Mouse (Mus musculus) MEL (cell line): ENCODE data around the gene Leng1. TPM values are rescaled to one million over a fixed set of nuclear protein-coding genes. Genes with fewer than 3 reads are reported as not detected.

ENCODE experiments used
- DNase-seq: peaks from one replicate; pipeline ENCODE4 v3.0.0; 2011; ENCODE audit warnings: low read depth, low spot score
- H3K27ac ChIP-seq: 2 replicates; pipeline ENCODE4 v1.5.1; 2012; ENCODE audit warnings: low read depth, mild to moderate bottlenecking, control low read depth, low read length, moderate library complexity; ENCODE audit not compliant: control insufficient read depth
- H3K27me3 ChIP-seq, 2 experiments: fragments of 150-350 bp in 1 of 2; sonication (generic) in 1 of 2; 2 replicates each; pipeline ENCODE4 v1.6.1; 2012; ENCODE audit warnings: low read length in 2 of 2, mild to moderate bottlenecking in 2 of 2, improper control_type of control experiment in 1 of 2, moderate library complexity in 1 of 2; ENCODE audit not compliant: insufficient read depth in 2 of 2, control insufficient read depth in 1 of 2
- H3K36me3 ChIP-seq, 2 experiments: 2 replicates each; pipeline ENCODE4 v1.6.1; 2012 to 2014; ENCODE audit warnings: low read length in 2 of 2, improper control_type of control experiment in 1 of 2, inconsistent platforms in 1 of 2, mild to moderate bottlenecking in 1 of 2; ENCODE audit not compliant: insufficient read depth in 2 of 2, control insufficient read depth in 1 of 2
- H3K4me1 ChIP-seq, 2 experiments: fragments of 150-350 bp in 1 of 2; sonication (generic) in 1 of 2; 2 replicates each; pipeline ENCODE4 v1.6.1; 2012; ENCODE audit warnings: low read length in 2 of 2, improper control_type of control experiment in 1 of 2, mild to moderate bottlenecking in 1 of 2; ENCODE audit not compliant: insufficient read depth in 2 of 2, control insufficient read depth in 1 of 2
- H3K4me3 ChIP-seq, 2 experiments: fragments of 150-350 bp in 1 of 2; sonication (generic) in 1 of 2; 2 replicates each; pipeline ENCODE4 v1.5.1; 2012; ENCODE audit warnings: low read depth in 2 of 2, low read length in 2 of 2, mild to moderate bottlenecking in 2 of 2, moderate library complexity in 2 of 2, control low read depth in 1 of 2, improper control_type of control experiment in 1 of 2; ENCODE audit not compliant: control insufficient read depth in 1 of 2, insufficient read depth in 1 of 2
- H3K79me2 ChIP-seq: 2 replicates; pipeline ENCODE4 v1.6.1; 2012; ENCODE audit warnings: mild to moderate bottlenecking, low read length, moderate library complexity; ENCODE audit not compliant: control insufficient read depth, poor library complexity, insufficient read depth
- H3K9ac ChIP-seq: 2 replicates; pipeline ENCODE4 v1.6.1; 2012; ENCODE audit warnings: low read depth, mild to moderate bottlenecking, control low read depth, low read length, moderate library complexity; ENCODE audit not compliant: control insufficient read depth, poor library complexity, severe bottlenecking
- H3K9me3 ChIP-seq: fragments of 150-350 bp; sonication (generic); replicated peaks from 2 replicates; pipeline ENCODE4 v1.6.1; 2012; ENCODE audit warnings: mild to moderate bottlenecking, low read length, improper control_type of control experiment, moderate library complexity; ENCODE audit not compliant: insufficient read depth
- BHLHE40 ChIP-seq: IDR thresholded peaks from 2 replicates; pipeline ENCODE4 v1.6.1; 2012; ENCODE audit warnings: low read depth, mild to moderate bottlenecking, inconsistent platforms, low read length, improper control_type of control experiment, borderline replicate concordance
- CHD1 ChIP-seq: IDR thresholded peaks from 2 replicates; pipeline ENCODE4 v1.6.1; 2012; ENCODE audit warnings: low read depth, mild to moderate bottlenecking, inconsistent platforms, low read length, improper control_type of control experiment
- CTCF ChIP-seq, 3 experiments: IDR thresholded peaks in 2 of 3; conservative IDR thresholded peaks in 1 of 3; 2 replicates each; pipeline ENCODE4 v1.5.1; 2011 to 2012; ENCODE audit warnings: low read length in 3 of 3, low read depth in 2 of 3, mild to moderate bottlenecking in 2 of 3, improper control_type of control experiment in 1 of 3, inconsistent platforms in 1 of 3, mixed read lengths in 1 of 3, moderate library complexity in 1 of 3; ENCODE audit not compliant: control insufficient read depth in 1 of 3, insufficient read depth in 1 of 3, poor library complexity in 1 of 3, severe bottlenecking in 1 of 3
- E2F4 ChIP-seq: IDR thresholded peaks from 2 replicates; pipeline ENCODE4 v1.6.1; 2011; ENCODE audit warnings: low read depth, low read length, improper control_type of control experiment, borderline replicate concordance
- EP300 ChIP-seq, 2 experiments: IDR thresholded peaks; 2 replicates each; pipeline ENCODE4 v1.6.1; 2011; ENCODE audit warnings: improper control_type of control experiment in 2 of 2, low read length in 2 of 2, low read depth in 1 of 2, mild to moderate bottlenecking in 1 of 2
- ETS1 ChIP-seq: IDR thresholded peaks from 2 replicates; pipeline ENCODE4 v1.6.1; 2012; ENCODE audit warnings: low read depth, mild to moderate bottlenecking, inconsistent platforms, low read length, improper control_type of control experiment, moderate library complexity
- GABPA ChIP-seq: IDR thresholded peaks from 2 replicates; pipeline ENCODE4 v1.6.1; 2012; ENCODE audit warnings: low read depth, mild to moderate bottlenecking, inconsistent platforms, low read length, improper control_type of control experiment, moderate library complexity
- HCFC1 ChIP-seq: IDR thresholded peaks from 2 replicates; pipeline ENCODE4 v1.6.1; 2012; ENCODE audit warnings: low read depth, mild to moderate bottlenecking, inconsistent platforms, low read length, improper control_type of control experiment, moderate library complexity
- KAT2A ChIP-seq: conservative IDR thresholded peaks from 2 replicates; pipeline ENCODE4 v1.6.1; 2012; ENCODE audit warnings: low read depth, low read length, improper control_type of control experiment, inconsistent platforms
- MAFK ChIP-seq: IDR thresholded peaks from 2 replicates; pipeline ENCODE4 v1.6.1; 2011; ENCODE audit warnings: low read depth, mild to moderate bottlenecking, low read length, improper control_type of control experiment, borderline replicate concordance
- MAX ChIP-seq: IDR thresholded peaks from 2 replicates; pipeline ENCODE4 v1.6.1; 2011; ENCODE audit warnings: low read length, improper control_type of control experiment
- MEF2A ChIP-seq: IDR thresholded peaks from 2 replicates; pipeline ENCODE4 v1.6.1; 2014; ENCODE audit warnings: low read depth, mild to moderate bottlenecking, inconsistent platforms, low read length, improper control_type of control experiment; ENCODE audit not compliant: poor library complexity, insufficient replicate concordance, severe bottlenecking; ENCODE audit errors: extremely low read depth
- MXI1 ChIP-seq: IDR thresholded peaks from 2 replicates; pipeline ENCODE4 v1.6.1; 2011; ENCODE audit warnings: mild to moderate bottlenecking, low read depth, low read length, improper control_type of control experiment
- MYC ChIP-seq: IDR thresholded peaks from 2 replicates; pipeline ENCODE4 v1.6.1; 2011; ENCODE audit warnings: low read depth, mild to moderate bottlenecking, low read length, improper control_type of control experiment, moderate library complexity
- NELFE ChIP-seq: IDR thresholded peaks from 2 replicates; pipeline ENCODE4 v1.6.1; 2011; ENCODE audit warnings: low read depth, low read length, improper control_type of control experiment
- POLR2A ChIP-seq, 2 experiments: IDR thresholded peaks; 2 replicates each; pipeline ENCODE4 v1.6.1; 2011 to 2012; ENCODE audit warnings: low read length in 2 of 2, mild to moderate bottlenecking in 2 of 2, control low read depth in 1 of 2, improper control_type of control experiment in 1 of 2, low read depth in 1 of 2, moderate library complexity in 1 of 2; ENCODE audit not compliant: control insufficient read depth in 1 of 2, insufficient read depth in 1 of 2, poor library complexity in 1 of 2
- POLR2AphosphoS2 ChIP-seq: IDR thresholded peaks from 2 replicates; pipeline ENCODE4 v1.6.1; 2011; ENCODE audit warnings: low read length, improper control_type of control experiment
- RCOR1 ChIP-seq: IDR thresholded peaks from 2 replicates; pipeline ENCODE4 v1.6.1; 2012; ENCODE audit warnings: low read depth, mild to moderate bottlenecking, inconsistent platforms, low read length, improper control_type of control experiment
- TAL1 ChIP-seq: IDR thresholded peaks from 2 replicates; pipeline ENCODE4 v1.6.1; 2012; ENCODE audit warnings: mild to moderate bottlenecking, inconsistent platforms, low read length, moderate library complexity, mixed read lengths
- TBP ChIP-seq: IDR thresholded peaks from 2 replicates; pipeline ENCODE4 v1.8.0; 2011; ENCODE audit warnings: low read depth, low read length, improper control_type of control experiment
- TCF12 ChIP-seq: IDR thresholded peaks from 2 replicates; pipeline ENCODE4 v1.6.1; 2014; ENCODE audit warnings: low read depth, mild to moderate bottlenecking, inconsistent platforms, low read length, improper control_type of control experiment, moderate library complexity
- USF1 ChIP-seq: IDR thresholded peaks from 2 replicates; pipeline ENCODE4 v1.6.1; 2014; ENCODE audit warnings: low read depth, mild to moderate bottlenecking, inconsistent platforms, low read length, improper control_type of control experiment, moderate library complexity
- USF2 ChIP-seq, 2 experiments: IDR thresholded peaks; 2 replicates each; pipeline ENCODE4 v1.6.1; 2011 to 2012; ENCODE audit warnings: improper control_type of control experiment in 2 of 2, low read length in 2 of 2, borderline replicate concordance in 1 of 2, inconsistent platforms in 1 of 2, low read depth in 1 of 2, mild to moderate bottlenecking in 1 of 2; ENCODE audit not compliant: insufficient read depth in 1 of 2
- ZC3H11A ChIP-seq: IDR thresholded peaks from 2 replicates; pipeline ENCODE4 v1.6.1; 2012; ENCODE audit warnings: low read depth, mild to moderate bottlenecking, inconsistent platforms, low read length, improper control_type of control experiment
- ZKSCAN1 ChIP-seq: IDR thresholded peaks from 2 replicates; pipeline ENCODE4 v1.6.1; 2012; ENCODE audit warnings: low read depth, mild to moderate bottlenecking, inconsistent platforms, low read length, improper control_type of control experiment, moderate library complexity
- ZNF384 ChIP-seq: IDR thresholded peaks from 2 replicates; pipeline ENCODE4 v1.6.1; 2012; ENCODE audit warnings: low read depth, mild to moderate bottlenecking, inconsistent platforms, low read length, improper control_type of control experiment
- polyA plus RNA-seq, 2 experiments: library from polyadenylated mRNA; stranded (reverse) in 1 of 2; unstranded in 1 of 2; fragments of >175 nt in 1 of 2; fragments of >200 nt in 1 of 2; gene quantifications; 2 replicates each; pipeline versions ENCODE4 v1.2.1 to v1.2.4; 2012; ENCODE audit warnings: low replicate concordance in 2 of 2, low read depth in 1 of 2; ENCODE audit not compliant: insufficient read length in 2 of 2, insufficient read depth in 1 of 2, missing spikeins in 1 of 2
- total RNA-seq: library from RNA; depleted of rRNA; stranded (reverse); fragments of 300-350 nt; gene quantifications from 2 replicates; pipeline ENCODE4 v1.2.3, GENCODE M21; 2012

Gene Leng1
- total and polyA plus RNA-seq, 3 experiments, result 11.0 to 11.3 TPM; not detected in 1

- no peak for TF ChIP-seq TCF12
- no peak for TF ChIP-seq EP300 (IDR thresholded peaks at IDR 0.05; ENCODE audit: low read depth in 1 of 2, low read length in 2 of 2)
- TF ChIP-seq GABPA, result no peak
- TF ChIP-seq POLR2AphosphoS2, result peak; percentile 22; the same call in 1 of the 2 replicates
- no peak for TF ChIP-seq TAL1
- no peak for TF ChIP-seq MYC
- TF ChIP-seq ZC3H11A, result no peak
- TF ChIP-seq USF2 (IDR thresholded peaks at IDR 0.05; ENCODE audit: borderline replicate concordance in 1 of 2, insufficient read depth in 1 of 2, low read depth in 1 of 2, low read length in 2 of 2), result no peak
- 0 out of 2 replicates have a peak, but pooled peaks have one; percentile 32 for TF ChIP-seq TBP
- peak; percentile 61 to 64; a peak in 2 of 4 replicates for TF ChIP-seq POLR2A (IDR thresholded peaks at IDR 0.05; ENCODE audit: control insufficient read depth in 1 of 2, insufficient read depth in 1 of 2, low read depth in 1 of 2, low read length in 2 of 2, poor library complexity in 1 of 2)
- 0 out of 2 replicates have a peak, but pooled peaks have one; percentile 14 for TF ChIP-seq E2F4
- TF ChIP-seq MAX, result peak; percentile 61
- TF ChIP-seq RCOR1, result no peak
- no peak for TF ChIP-seq ZKSCAN1
- TF ChIP-seq MEF2A, result no peak
- TF ChIP-seq ZNF384, result 0 out of 2 replicates have a peak, but pooled peaks have one; percentile 5
- no peak for TF ChIP-seq BHLHE40
- no peak for TF ChIP-seq CHD1
- no peak for TF ChIP-seq ETS1
- no peak for TF ChIP-seq USF1
- TF ChIP-seq KAT2A, result no peak; the same call in none of the 2 replicates
- no peak for TF ChIP-seq MAFK
Observed at GRCm38 (mm10) chr7:3692987-3693808, 27.6 kb upstream of the Leng1 start, which contains the start of gene Mboat7 (continued).

- H3K27ac ChIP-seq, result peak within 1 kb of the TSS; percentile 92
- H3K27me3 ChIP-seq, result no peaks in the 10 kb centered on the region
- H3K9ac ChIP-seq, result peak within 1 kb of the TSS; percentile 73
- TF ChIP-seq MXI1, result peak; percentile 50
- TF ChIP-seq MYC, result 0 out of 2 replicates have a peak, but pooled peaks have one; percentile 7
- TF ChIP-seq NELFE, result peak; percentile 50; the same call in 1 of the 2 replicates
- no peak for TF ChIP-seq KAT2A
- peak; percentile 36; the same call in 1 of the 2 replicates for TF ChIP-seq HCFC1
- TF ChIP-seq POLR2AphosphoS2, result 0 out of 2 replicates have a peak, but pooled peaks have one; percentile 44
- TF ChIP-seq CTCF (IDR thresholded peaks at IDR 0.05 in 2 of 3, conservative IDR thresholded peaks at IDR 0.05 in 1 of 3; ENCODE audit: control insufficient read depth in 1 of 3, insufficient read depth in 1 of 3, low read depth in 2 of 3, low read length in 3 of 3, poor library complexity in 1 of 3, severe bottlenecking in 1 of 3), result 0 out of 6 replicates have a peak, but pooled peaks of 1 of the 3 experiments have one; percentile 7
- no peak for TF ChIP-seq RCOR1
- TF ChIP-seq POLR2A (IDR thresholded peaks at IDR 0.05; ENCODE audit: control insufficient read depth in 1 of 2, insufficient read depth in 1 of 2, low read depth in 1 of 2, low read length in 2 of 2, poor library complexity in 1 of 2), result peak in 1 of 2 experiments; percentile 59; a peak in 1 of 4 replicates
- TF ChIP-seq CHD1, result no peak
- peaks cover 7% of the 10 kb centered on the region; the same call in 1 of the 2 replicates for H3K79me2 ChIP-seq
- peak within 1 kb of the TSS; percentile 73 to 79 for H3K4me3 ChIP-seq
- H3K4me1 ChIP-seq, result peaks cover 4 to 17% of the 10 kb centered on the region in 2 experiments; a peak in 3 of 4 replicates
- H3K9me3 ChIP-seq, result no peaks in the 10 kb centered on the region
- DNase-seq, result peak; percentile 68
- H3K36me3 ChIP-seq, result peaks cover 0 to 7% of the 10 kb centered on the region in 2 experiments; a peak in 3 of 4 replicates
Observed at GRCm38 (mm10) chr7:3692382-3692986, 26.8 kb upstream of the Leng1 start, which contains the start of gene Tsen34. Gene Tsen34, plus strand, starts transcription at chr7:3692863.
